Mouse (Mus musculus) CH12.LX (cell line): Measurements from ENCODE around the gene 1700020A23Rik. TPM values are rescaled to one million over a fixed set of nuclear protein-coding genes. Genes with fewer than 3 reads are reported as not detected.

ENCODE experiments used
- DNase-seq: peaks from one replicate; pipeline ENCODE4 v3.0.0-alpha.2; 2013; ENCODE audit errors: extremely low read depth
- H3K27ac ChIP-seq: 2 replicates; pipeline ENCODE4 v1.5.1; 2012; ENCODE audit warnings: low read depth, mild to moderate bottlenecking, control low read depth, moderate library complexity; ENCODE audit not compliant: insufficient read depth
- H3K27me3 ChIP-seq: replicated peaks from 2 replicates; pipeline ENCODE3; 2012; ENCODE audit warnings: inconsistent platforms
- H3K36me3 ChIP-seq, 2 experiments: replicated peaks in 1 of 2; 2 replicates each; pipeline versions ENCODE3 to v1.6.1; 2012; ENCODE audit warnings: inconsistent platforms in 1 of 2, low read length in 1 of 2, mild to moderate bottlenecking in 1 of 2, mixed read lengths in 1 of 2, moderate library complexity in 1 of 2; ENCODE audit not compliant: control insufficient read depth in 1 of 2, insufficient read depth in 1 of 2
- H3K4me1 ChIP-seq, 2 experiments: 2 replicates each; pipeline ENCODE4 v1.6.1; 2012; ENCODE audit warnings: inconsistent platforms in 1 of 2, moderate library complexity in 1 of 2; ENCODE audit not compliant: insufficient read depth in 2 of 2, control insufficient read depth in 1 of 2
- H3K4me2 ChIP-seq: 2 replicates; pipeline ENCODE4 v1.6.1; 2012; ENCODE audit warnings: low read depth, mild to moderate bottlenecking, control low read depth; ENCODE audit not compliant: poor library complexity, insufficient read depth, severe bottlenecking
- H3K4me3 ChIP-seq, 3 experiments: fragments of 150-350 bp in 1 of 3; sonication (generic) in 1 of 3; replicated peaks in 1 of 3; 2 replicates each; pipeline versions ENCODE3 to v1.5.1; 2011 to 2012; ENCODE audit warnings: low read depth in 2 of 3, low read length in 2 of 3, mild to moderate bottlenecking in 2 of 3, moderate library complexity in 2 of 3, control low read depth in 1 of 3, improper control_type of control experiment in 1 of 3, inconsistent platforms in 1 of 3, mixed read lengths in 1 of 3; ENCODE audit not compliant: poor library complexity in 1 of 3
- H3K79me2 ChIP-seq: replicated peaks from 2 replicates; pipeline ENCODE4 v1.6.1; 2012; ENCODE audit warnings: mild to moderate bottlenecking, moderate library complexity; ENCODE audit not compliant: control insufficient read depth, poor library complexity, insufficient read depth, severe bottlenecking; ENCODE audit errors: extremely low read depth
- H3K9ac ChIP-seq: 2 replicates; pipeline ENCODE4 v1.6.1; 2012; ENCODE audit warnings: low read depth, mild to moderate bottlenecking, control low read depth, moderate library complexity; ENCODE audit not compliant: insufficient read depth
- H3K9me3 ChIP-seq: replicated peaks from 2 replicates; pipeline ENCODE3; 2012; ENCODE audit warnings: low read length, inconsistent platforms, mixed read lengths
- CTCF ChIP-seq, 2 experiments: IDR thresholded peaks in 1 of 2; conservative IDR thresholded peaks in 1 of 2; 2 replicates each; pipeline ENCODE4 v1.5.1; 2011 to 2012; ENCODE audit warnings: low read depth in 2 of 2, low read length in 2 of 2, improper control_type of control experiment in 1 of 2, inconsistent platforms in 1 of 2, mild to moderate bottlenecking in 1 of 2, moderate library complexity in 1 of 2
- ETS1 ChIP-seq: conservative IDR thresholded peaks from 2 replicates; pipeline ENCODE4 v1.6.1; 2012; ENCODE audit warnings: low read depth, mild to moderate bottlenecking, inconsistent platforms, low read length, improper control_type of control experiment, moderate library complexity
- JUND ChIP-seq: conservative IDR thresholded peaks from 2 replicates; pipeline ENCODE4 v1.6.1; 2011; ENCODE audit warnings: low read depth, low read length, improper control_type of control experiment
- MAFK ChIP-seq: IDR thresholded peaks from 2 replicates; pipeline ENCODE4 v1.6.1; 2011; ENCODE audit warnings: low read length, improper control_type of control experiment; ENCODE audit not compliant: insufficient replicate concordance
- MEF2A ChIP-seq: IDR thresholded peaks from 2 replicates; pipeline ENCODE4 v1.6.1; 2014; ENCODE audit warnings: low read depth, mild to moderate bottlenecking, inconsistent platforms, low read length, improper control_type of control experiment, borderline replicate concordance
- MXI1 ChIP-seq: IDR thresholded peaks from 2 replicates; pipeline ENCODE4 v1.6.1; 2011; ENCODE audit warnings: mild to moderate bottlenecking, low read depth, low read length, improper control_type of control experiment
- NELFE ChIP-seq: IDR thresholded peaks from 2 replicates; pipeline ENCODE4 v1.6.1; 2011; ENCODE audit warnings: low read depth, low read length, improper control_type of control experiment
- SIN3A ChIP-seq: IDR thresholded peaks from 2 replicates; pipeline ENCODE4 v1.6.1; 2012; ENCODE audit warnings: low read length, improper control_type of control experiment, inconsistent platforms
- SMC3 ChIP-seq: IDR thresholded peaks from 2 replicates; pipeline ENCODE4 v1.6.1; 2011; ENCODE audit warnings: low read depth, low read length, improper control_type of control experiment
- UBTF ChIP-seq: IDR thresholded peaks from 2 replicates; pipeline ENCODE4 v1.6.1; 2012; ENCODE audit warnings: low read depth, mild to moderate bottlenecking, inconsistent platforms, low read length, improper control_type of control experiment, moderate library complexity
- ZNF384 ChIP-seq: IDR thresholded peaks from 2 replicates; pipeline ENCODE4 v1.6.1; 2012; ENCODE audit warnings: low read depth, low read length, improper control_type of control experiment, inconsistent platforms
- dilution Hi-C: fragments of 300-500 bp; cut with MboI; formaldehyde crosslinking; loops from 2 replicates; pipeline ENCODE4 v1.14.3; 2020; ENCODE audit warnings: low sequenced_read_pairs; ENCODE audit not compliant: extremely low pct_unique_long_range_greater_than_20kb, extremely low pct_ligation_motif_present
- in situ Hi-C: fragments of 300-500 bp; cut with MboI; formaldehyde crosslinking; loops from 3 replicates; pipeline ENCODE4 v1.14.3; 2019; ENCODE audit warnings: low sequenced_read_pairs, low pct_ligation_motif_present, low pct_unique_long_range_greater_than_20kb, mixed read lengths
- polyA plus RNA-seq: library from polyadenylated mRNA; unstranded; fragments of >175 nt; gene quantifications from 2 replicates; pipeline ENCODE4 v1.2.1, GENCODE M21; 2012; ENCODE audit warnings: low read depth; ENCODE audit not compliant: insufficient read length
- total RNA-seq, 2 experiments: library from RNA; depleted of rRNA; stranded (reverse); fragments of 300-350 nt in 1 of 2; fragments of >200 nt in 1 of 2; gene quantifications; 2 replicates each; pipeline ENCODE4 v1.2.3; 2012 to 2014

1700020A23Rik gene
- total and polyA plus RNA-seq, 3 experiments: not detected

- Histone ChIP-seq H3K4me3 (no peak overlapping the region), H3K79me2 (no peaks in the 10 kb centered on the region), H3K27me3 (no peaks in the 10 kb centered on the region), H3K27ac (no peak overlapping the region), H3K4me2 (no peak overlapping the region), H3K36me3 (no peaks in the 10 kb centered on the region), H3K4me1 (peaks cover 0 to 16% of the 10 kb centered on the region in 2 experiments; a peak in 2 of 4 replicates), H3K9me3 (no peaks in the 10 kb centered on the region), H3K9ac (no peak overlapping the region)
- DNase-seq: no peak
- no peak for TF ChIP-seq NELFE
- no peak for TF ChIP-seq ZNF384
- TF ChIP-seq UBTF: no peak
- no peak for TF ChIP-seq JUND
- dilution Hi-C loops (no loop called here), in situ Hi-C loops (no loop called here)
Observed at GRCm38 (mm10) chr2:130395696-130396095, 9.4 kb upstream of the 1700020A23Rik start.

DNA sequence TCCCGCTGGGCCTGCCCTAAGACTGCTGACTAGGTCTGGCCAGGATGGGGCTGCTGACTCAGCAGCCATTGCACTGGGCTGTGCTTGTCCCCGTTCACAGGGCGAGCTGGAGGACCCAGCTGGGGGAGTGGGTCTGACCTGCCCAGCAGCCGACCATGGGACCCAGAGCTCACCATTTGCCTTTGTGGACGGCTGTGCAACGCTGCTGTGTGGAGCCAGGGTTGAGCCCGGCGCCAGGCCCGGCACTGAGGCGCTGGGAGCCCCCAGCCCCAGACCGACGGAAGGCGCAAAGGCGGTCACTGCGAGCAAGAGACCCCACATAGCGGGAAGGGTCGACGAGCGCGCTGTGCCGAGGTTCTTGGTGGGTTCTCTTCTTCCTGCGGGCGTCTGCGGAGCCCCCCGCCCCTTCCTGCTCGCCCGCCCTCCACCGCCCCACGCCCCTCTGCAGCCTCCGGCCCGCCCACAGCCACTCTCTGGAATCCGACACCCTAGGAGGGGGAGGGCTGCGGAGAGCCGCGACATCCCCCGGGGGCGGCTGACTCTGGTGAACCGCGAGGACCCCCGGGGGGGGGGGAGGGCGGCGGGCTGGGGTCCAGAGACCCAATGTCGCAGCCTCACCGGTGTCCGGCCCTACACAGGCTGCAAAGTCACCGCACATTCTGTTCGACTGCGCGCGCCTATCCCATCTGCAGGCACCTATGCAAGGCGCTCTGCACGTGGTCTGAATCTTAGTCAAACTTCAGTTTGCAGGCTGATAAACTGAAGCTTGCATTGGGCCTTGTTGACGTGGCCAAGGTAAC lies 7.7 kb upstream of the 1700020A23Rik start, which contains the start of gene Cpxm1:
TSS of gene Cpxm1 (minus strand) at position 389 of the 800 bp plus-strand sequence.
- Histone ChIP-seq H3K9ac (no peak within 1 kb of the TSS), H3K36me3 (no peaks in the 10 kb centered on the region), H3K79me2 (no peaks in the 10 kb centered on the region), H3K9me3 (no peaks in the 10 kb centered on the region), H3K4me2 (no peak within 1 kb of the TSS), H3K27ac (no peak within 1 kb of the TSS), H3K27me3 (no peaks in the 10 kb centered on the region), H3K4me1 (peaks cover 0 to 5% of the 10 kb centered on the region in 2 experiments; a peak in 2 of 4 replicates), H3K4me3 (no peak within 1 kb of the TSS)
- dilution Hi-C loops: no loop called here
- no peak for TF ChIP-seq ETS1
- no peak for TF ChIP-seq CTCF (conservative IDR thresholded peaks at IDR 0.05 in 1 of 2, IDR thresholded peaks at IDR 0.05 in 1 of 2; ENCODE audit: low read depth in 2 of 2, low read length in 2 of 2)
- TF ChIP-seq MXI1: no peak
- TF ChIP-seq NELFE: no peak
- peak; percentile 25; the same call in 1 of the 2 replicates for TF ChIP-seq MAFK
- in situ Hi-C loops: no loop called here
- no peak for DNase-seq

GRCm38 (mm10) chr2:130398091-130398490 lies 7.0 kb upstream of the 1700020A23Rik start:
- Histone ChIP-seq H3K9me3 (no peaks in the 10 kb centered on the region), H3K9ac (no peak overlapping the region), H3K4me3 (no peak overlapping the region), H3K27ac (no peak overlapping the region), H3K4me2 (no peak overlapping the region), H3K27me3 (no peaks in the 10 kb centered on the region), H3K79me2 (no peaks in the 10 kb centered on the region), H3K4me1 (no peaks in the 10 kb centered on the region), H3K36me3 (no peaks in the 10 kb centered on the region)
- TF ChIP-seq SMC3: no peak
- TF ChIP-seq MXI1: no peak
- TF ChIP-seq SIN3A: no peak
- no peak for TF ChIP-seq MEF2A
- no peak for DNase-seq
- in situ Hi-C loops: no loop called here
- dilution Hi-C loops: no loop called here
